In the genomic region with DNA sequence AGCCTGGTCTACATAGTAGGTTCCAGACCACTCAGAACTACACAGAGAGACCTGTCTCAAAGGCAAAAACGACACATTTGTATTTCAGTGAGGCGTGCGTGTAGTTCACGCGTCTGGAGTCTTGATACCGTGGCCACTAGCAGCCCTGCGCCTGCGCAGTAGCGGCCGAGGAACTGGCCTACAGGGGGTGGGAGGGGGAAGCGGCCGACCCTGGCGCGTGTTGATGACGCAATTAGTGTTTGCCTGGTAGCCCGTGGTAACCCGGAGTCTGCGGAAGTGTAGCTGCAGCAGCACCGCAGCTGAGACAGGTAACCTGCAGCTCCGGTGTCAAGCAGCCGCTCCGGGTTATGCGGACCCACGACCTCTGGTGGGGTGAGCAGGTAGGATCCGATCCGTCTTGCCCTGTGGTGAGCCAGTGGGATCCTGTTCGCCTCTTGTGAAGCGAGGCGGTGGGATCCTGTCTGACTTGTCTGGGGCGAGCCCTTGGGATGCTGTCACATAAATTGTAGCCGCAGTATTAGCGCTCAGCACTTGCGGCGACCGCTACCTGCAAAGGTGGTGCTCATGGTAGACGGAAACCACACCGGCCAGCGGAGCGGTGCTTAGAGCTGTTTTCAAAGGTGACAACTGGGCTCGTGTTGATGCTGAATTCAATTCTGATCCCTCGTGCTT, we compare ENCODE assay signal across 7 mouse cellular contexts. TPM values are rescaled to one million over a fixed set of nuclear protein-coding genes. Genes with fewer than 3 reads are reported as not detected.
A peak's percentile ranks its signal among the peaks of the same experiment; 100 is the strongest.
DNase-seq lines count a peak whose midpoint lies in the region; ATAC-seq lines count a peak whose summit lies in the region.

A gene (plus strand): TSS at position 254 of the 672 bp plus-strand sequence.

- H3K4me2 ChIP-seq in intestine, embryonic 15.5 days (replicated peaks): peak within 1 kb of the TSS; percentile 67

- no peak within 1 kb of the TSS for H3K27ac ChIP-seq in intestine, embryonic 15.5 days
- H3K27ac ChIP-seq in midbrain, embryonic 10.5 days (replicated peaks): peak within 1 kb of the TSS; percentile 83

- H3K36me3 ChIP-seq in intestine, embryonic 15.5 days: no peaks in the 10 kb centered on the region
- H3K36me3 ChIP-seq in midbrain, embryonic 10.5 days: peaks cover 4% of the 10 kb centered on the region; the same call in 1 of the 2 replicates

- H3K9ac ChIP-seq in intestine, embryonic 15.5 days: peak within 1 kb of the TSS; percentile 52

- no peaks in the 10 kb centered on the region for H3K9me3 ChIP-seq in intestine, embryonic 15.5 days
- no peaks in the 10 kb centered on the region for H3K9me3 ChIP-seq in midbrain, embryonic 10.5 days (replicated peaks)

- H3K4me3 ChIP-seq in intestine, embryonic 15.5 days (replicated peaks): peak within 1 kb of the TSS; percentile 58
- peak within 1 kb of the TSS; percentile 89 for H3K4me3 ChIP-seq in midbrain, embryonic 10.5 days

- 1% methylated on average over 41 of the region's 41 CpGs for WGBS in intestine, embryonic 15.5 days
- under 1% methylated on average over 41 of the region's 41 CpGs for WGBS in midbrain, embryonic 10.5 days

- intact Hi-C loops in gastrocnemius, postnatal 36 days (cut with DNase I): no loop called here
- intact Hi-C loops in left cerebral cortex, postnatal 25 days (cut with DNase I): no loop called here

- no peaks in the 10 kb centered on the region for H3K27me3 ChIP-seq in intestine, embryonic 15.5 days (replicated peaks)
- no peaks in the 10 kb centered on the region for H3K27me3 ChIP-seq in midbrain, embryonic 10.5 days (ENCODE audit: low read depth, poor library complexity, severe bottlenecking)

- peak; percentile 99 for ATAC-seq in intestine, embryonic 15.5 days

- H3K4me1 ChIP-seq in intestine, embryonic 15.5 days (replicated peaks): no peaks in the 10 kb centered on the region
- H3K4me1 ChIP-seq in midbrain, embryonic 10.5 days: peaks cover 9% of the 10 kb centered on the region

- DNase-seq in adrenal gland, adult 2 months: peak; percentile 97
- DNase-seq in embryo, embryonic 11.5 days (ENCODE audit: low read depth, low spot score): peak; percentile 97
- peak; percentile 92 to 94 for DNase-seq in gastrocnemius, postnatal 36 days
- DNase-seq in left cerebral cortex, postnatal 25 days (ENCODE audit: low spot score in 2 of 2): peak; percentile 97 to 98
- DNase-seq in midbrain, embryonic 10.5 days (ENCODE audit: low spot score): peak; percentile 96
- peak; percentile 100 for DNase-seq in right cerebral cortex, postnatal 4 days

RNA-seq across cellular contexts. Expression of the gene that starts here (rescaled TPM):
- total RNA-seq in adrenal gland, adult 2 months (2021): 10 to 100 TPM; 62.1 to 99.2 TPM
- 39.4 and 39.9 TPM in 2 replicates for polyA plus RNA-seq in adrenal gland, adult 2 months (2012; rRNA removed)
- 10 to 100 TPM; 62.5 to 70.3 TPM for total RNA-seq in gastrocnemius, postnatal 36 days (2021)
- polyA plus RNA-seq in intestine, embryonic 15.5 days (2015; fragmentation: Nextera tagmentation; extraction: Ambion mirVana): 93.5 and 96.3 TPM in 2 replicates
- 100 to 1,000 TPM in 1 of 2 experiments, 10 to 100 TPM in 1; 93.6 to 105 TPM for total RNA-seq in left cerebral cortex, postnatal 25 days (2021)
- 28.5 and 33.9 TPM in 2 replicates for polyA plus RNA-seq in midbrain, embryonic 10.5 days (2016; fragmentation: Nextera tagmentation; extraction: Ambion mirVana)
